Mouse (Mus musculus): ENCODE measurements around the gene Stx8. TPM values are rescaled to one million over a fixed set of nuclear protein-coding genes. Genes with fewer than 3 reads are reported as not detected.

Stx8 gene
- polyA plus RNA-seq, 1 experiment from 2014 or later = 57.5 TPM

GRCm38 (mm10) chr11:67999629-68000028, 33.6 kb downstream of the Stx8 start:
- DNase-seq (ENCODE audit: low spot score) = no peak
- no peak overlapping the region for H3K27ac ChIP-seq
- H3K36me3 ChIP-seq = no peaks in the 10 kb centered on the region
- WGBS = 76% methylated on average over 5 of the region's 5 CpGs
- H3K9me3 ChIP-seq = no peaks in the 10 kb centered on the region
- no peaks in the 10 kb centered on the region; the same call in 1 of the 2 replicates for H3K4me1 ChIP-seq (replicated peaks)
- no peak overlapping the region for H3K4me3 ChIP-seq
- no peaks in the 10 kb centered on the region for H3K27me3 ChIP-seq (ENCODE audit: insufficient read depth, poor library complexity, severe bottlenecking)

- 20% methylated on average over 6 of the region's 6 CpGs for WGBS
- H3K27me3 ChIP-seq (ENCODE audit: insufficient read depth, poor library complexity, severe bottlenecking) = no peaks in the 10 kb centered on the region
- peak; percentile 65 for DNase-seq (ENCODE audit: low spot score)
- H3K36me3 ChIP-seq = no peaks in the 10 kb centered on the region
- peaks cover 32% of the 10 kb centered on the region for H3K4me1 ChIP-seq (replicated peaks)
- H3K4me3 ChIP-seq = no peak overlapping the region
- H3K9me3 ChIP-seq = no peaks in the 10 kb centered on the region
- H3K27ac ChIP-seq = no peak overlapping the region; the same call in 1 of the 2 replicates
Observed at GRCm38 (mm10) chr11:68004191-68004590, 38.2 kb downstream of the Stx8 start.

GRCm38 (mm10) chr11:68006216-68006789, 40.3 kb downstream of the Stx8 start:
- Histone ChIP-seq H3K27me3 (ENCODE audit: insufficient read depth, poor library complexity, severe bottlenecking) (no peaks in the 10 kb centered on the region), H3K4me3 (no peak overlapping the region), H3K4me1 (replicated peaks) (peaks cover 35% of the 10 kb centered on the region), H3K36me3 (no peaks in the 10 kb centered on the region), H3K27ac (peak overlapping the region; percentile 72), H3K9me3 (no peaks in the 10 kb centered on the region)
- DNase-seq (ENCODE audit: low spot score) = no peak
- 44% methylated on average over 8 of the region's 8 CpGs for WGBS

- Histone ChIP-seq H3K36me3 (no peaks in the 10 kb centered on the region), H3K27me3 (ENCODE audit: insufficient read depth, poor library complexity, severe bottlenecking) (no peaks in the 10 kb centered on the region), H3K9me3 (no peaks in the 10 kb centered on the region), H3K4me1 (replicated peaks) (peaks cover 35% of the 10 kb centered on the region), H3K27ac (peak overlapping the region; percentile 74), H3K4me3 (no peak overlapping the region)
- peak; percentile 44 for DNase-seq (ENCODE audit: low spot score)
- WGBS = 47% methylated on average over 6 of the region's 6 CpGs
Observed at GRCm38 (mm10) chr11:68007645-68008044, 41.7 kb downstream of the Stx8 start.

- Histone ChIP-seq H3K36me3 (no peaks in the 10 kb centered on the region), H3K4me1 (replicated peaks) (peaks cover 35% of the 10 kb centered on the region), H3K9me3 (no peaks in the 10 kb centered on the region), H3K27ac (no peak overlapping the region), H3K4me3 (no peak overlapping the region), H3K27me3 (ENCODE audit: insufficient read depth, poor library complexity, severe bottlenecking) (no peaks in the 10 kb centered on the region)
- DNase-seq (ENCODE audit: low spot score) = no peak
- WGBS = 83% methylated on average over 5 of the region's 5 CpGs
Observed at GRCm38 (mm10) chr11:68009377-68009776, 43.4 kb downstream of the Stx8 start.

- Histone ChIP-seq H3K27ac (no peak overlapping the region), H3K36me3 (no peaks in the 10 kb centered on the region), H3K9me3 (no peaks in the 10 kb centered on the region), H3K27me3 (ENCODE audit: insufficient read depth, poor library complexity, severe bottlenecking) (no peaks in the 10 kb centered on the region), H3K4me1 (replicated peaks) (peaks cover 18% of the 10 kb centered on the region), H3K4me3 (no peak overlapping the region)
- 90% methylated on average over 7 of the region's 7 CpGs for WGBS
- DNase-seq (ENCODE audit: low spot score) = no peak
Observed at GRCm38 (mm10) chr11:68012207-68012606, 46.2 kb downstream of the Stx8 start.

GRCm38 (mm10) chr11:68018191-68018590, 52.2 kb downstream of the Stx8 start:
- H3K4me1 ChIP-seq (replicated peaks) = peaks cover 6% of the 10 kb centered on the region; the same call in 1 of the 2 replicates
- no peak for DNase-seq (ENCODE audit: low spot score)
- no peaks in the 10 kb centered on the region for H3K27me3 ChIP-seq (ENCODE audit: insufficient read depth, poor library complexity, severe bottlenecking)
- no peak overlapping the region for H3K27ac ChIP-seq
- H3K36me3 ChIP-seq = no peaks in the 10 kb centered on the region
- no peak overlapping the region for H3K4me3 ChIP-seq
- WGBS = 91% methylated on average over 8 of the region's 8 CpGs
- H3K9me3 ChIP-seq = no peaks in the 10 kb centered on the region

GRCm38 (mm10) chr11:68019156-68019555, 53.2 kb downstream of the Stx8 start:
- Histone ChIP-seq H3K27ac (no peak overlapping the region), H3K4me3 (no peak overlapping the region), H3K9me3 (no peaks in the 10 kb centered on the region), H3K36me3 (no peaks in the 10 kb centered on the region), H3K27me3 (ENCODE audit: insufficient read depth, poor library complexity, severe bottlenecking) (no peaks in the 10 kb centered on the region), H3K4me1 (replicated peaks) (peaks cover 13% of the 10 kb centered on the region; the same call in 1 of the 2 replicates)
- WGBS = 89% methylated on average over 11 of the region's 11 CpGs
- no peak for DNase-seq (ENCODE audit: low spot score)

GRCm38 (mm10) chr11:68021976-68022375, 56.0 kb downstream of the Stx8 start:
- Histone ChIP-seq H3K4me3 (no peak overlapping the region), H3K27me3 (ENCODE audit: insufficient read depth, poor library complexity, severe bottlenecking) (no peaks in the 10 kb centered on the region), H3K9me3 (no peaks in the 10 kb centered on the region), H3K4me1 (replicated peaks) (peaks cover 10% of the 10 kb centered on the region; the same call in 1 of the 2 replicates), H3K36me3 (no peaks in the 10 kb centered on the region), H3K27ac (no peak overlapping the region)
- no peak for DNase-seq (ENCODE audit: low spot score)
- 89% methylated on average over 7 of the region's 7 CpGs for WGBS

GRCm38 (mm10) chr11:68022895-68023294, 56.9 kb downstream of the Stx8 start:
- Histone ChIP-seq H3K27ac (no peak overlapping the region), H3K9me3 (no peaks in the 10 kb centered on the region), H3K36me3 (no peaks in the 10 kb centered on the region), H3K4me1 (replicated peaks) (peaks cover 12% of the 10 kb centered on the region; the same call in 1 of the 2 replicates), H3K4me3 (no peak overlapping the region), H3K27me3 (ENCODE audit: insufficient read depth, poor library complexity, severe bottlenecking) (no peaks in the 10 kb centered on the region)
- DNase-seq (ENCODE audit: low spot score) = no peak
- 88% methylated on average over 5 of the region's 5 CpGs for WGBS

- no peaks in the 10 kb centered on the region for H3K27me3 ChIP-seq (ENCODE audit: insufficient read depth, poor library complexity, severe bottlenecking)
- no peak overlapping the region for H3K4me3 ChIP-seq
- DNase-seq (ENCODE audit: low spot score) = no peak
- H3K36me3 ChIP-seq = no peaks in the 10 kb centered on the region
- WGBS = 84% methylated on average over 8 of the region's 8 CpGs
- peaks cover 18% of the 10 kb centered on the region for H3K4me1 ChIP-seq (replicated peaks)
- no peaks in the 10 kb centered on the region for H3K9me3 ChIP-seq
- 0 out of 2 replicates have a peak overlapping the region, but pooled peaks have one; percentile 14 for H3K27ac ChIP-seq
Observed at GRCm38 (mm10) chr11:68023811-68024369, 57.9 kb downstream of the Stx8 start.

GRCm38 (mm10) chr11:68026590-68026989, 60.6 kb downstream of the Stx8 start:
- 82% methylated on average over 5 of the region's 5 CpGs for WGBS
- no peaks in the 10 kb centered on the region for H3K9me3 ChIP-seq

GRCm38 (mm10) chr11:68029079-68029478, 63.1 kb downstream of the Stx8 start:
- Histone ChIP-seq H3K4me1 (replicated peaks) (peaks cover 28% of the 10 kb centered on the region), H3K36me3 (no peaks in the 10 kb centered on the region), H3K27me3 (ENCODE audit: insufficient read depth, poor library complexity, severe bottlenecking) (no peaks in the 10 kb centered on the region), H3K27ac (peak overlapping the region; percentile 40; the same call in 1 of the 2 replicates), H3K4me3 (no peak overlapping the region), H3K9me3 (no peaks in the 10 kb centered on the region)
- no peak for DNase-seq (ENCODE audit: low spot score)
- WGBS = 76% methylated on average over 4 of the region's 4 CpGs

More at GRCm38 (mm10) chr11:68026590-68026989, 60.6 kb downstream of the Stx8 start:
- peaks cover 36% of the 10 kb centered on the region for H3K4me1 ChIP-seq (replicated peaks)
- H3K27ac ChIP-seq = no peak overlapping the region
- H3K27me3 ChIP-seq (ENCODE audit: insufficient read depth, poor library complexity, severe bottlenecking) = no peaks in the 10 kb centered on the region
- no peak for DNase-seq (ENCODE audit: low spot score)
- no peaks in the 10 kb centered on the region for H3K36me3 ChIP-seq
- H3K4me3 ChIP-seq = no peak overlapping the region

All from hindbrain, embryonic 10.5 days (tissue).